Mouse (Mus musculus) lung, embryonic 16.5 days (tissue): ENCODE data around the gene Wsb1. TPM values are rescaled to one million over a fixed set of nuclear protein-coding genes. Genes with fewer than 3 reads are reported as not detected.

Source experiments
- ATAC-seq: fragments of 200-750 bp; cut with Nextera tagmentation; 2 replicates; pipeline ENCODE4 v1.8.0; 2017; ENCODE audit warnings: low read depth, mild to moderate bottlenecking, moderate library complexity
- H3K27ac ChIP-seq: fragments of 300-500 bp; sonication (generic); 2 replicates; pipeline ENCODE4 v1.5.1; 2014; ENCODE audit warnings: mild to moderate bottlenecking, control low read depth, low read length
- H3K27me3 ChIP-seq: fragments of 300-500 bp; sonication (generic); 2 replicates; pipeline ENCODE4 v1.6.1; 2014; ENCODE audit warnings: low read depth, low read length, mixed read lengths; ENCODE audit not compliant: control insufficient read depth, insufficient read depth
- H3K36me3 ChIP-seq: fragments of 300-500 bp; sonication (generic); 2 replicates; pipeline ENCODE4 v1.6.1; 2014; ENCODE audit warnings: low read length; ENCODE audit not compliant: control insufficient read depth, insufficient read depth
- H3K4me1 ChIP-seq: fragments of 300-500 bp; sonication (generic); replicated peaks from 2 replicates; pipeline ENCODE4 v1.6.1; 2014; ENCODE audit warnings: low read length, mixed read lengths; ENCODE audit not compliant: control insufficient read depth, insufficient read depth
- H3K4me2 ChIP-seq: fragments of 300-500 bp; sonication (generic); 2 replicates; pipeline ENCODE4 v1.6.1; 2014; ENCODE audit warnings: low read depth, low read length, control low read depth
- H3K4me3 ChIP-seq: fragments of 300-500 bp; sonication (generic); 2 replicates; pipeline ENCODE4 v1.5.1; 2014; ENCODE audit warnings: mild to moderate bottlenecking, low read length, control low read depth
- H3K9ac ChIP-seq: fragments of 300-500 bp; sonication (generic); 2 replicates; pipeline ENCODE4 v1.6.1; 2014; ENCODE audit warnings: low read length, control low read depth
- H3K9me3 ChIP-seq: fragments of 300-500 bp; sonication (generic); 2 replicates; pipeline ENCODE4 v1.6.1; 2016; ENCODE audit warnings: low read length; ENCODE audit not compliant: control insufficient read depth
- WGBS: fragments of 180-500 bp; shearing (Covaris S2); extraction: QIAGEN DNeasy Blood & Tissue Kit; methylation state at CpG from one replicate; pipeline ENCODE4 v1.1.7; 2014; 5-methylcytosine and 5-hydroxymethylcytosine counted together
- polyA plus RNA-seq: library from polyadenylated mRNA; unstranded; fragments of >200 nt; fragmentation: Nextera tagmentation; extraction: Ambion mirVana; gene quantifications from 2 replicates; pipeline ENCODE4 v1.2.1, GENCODE M21; 2015

The Wsb1 gene
- polyA plus RNA-seq, 1 experiment from 2014 or later, result 222 TPM

DNA sequence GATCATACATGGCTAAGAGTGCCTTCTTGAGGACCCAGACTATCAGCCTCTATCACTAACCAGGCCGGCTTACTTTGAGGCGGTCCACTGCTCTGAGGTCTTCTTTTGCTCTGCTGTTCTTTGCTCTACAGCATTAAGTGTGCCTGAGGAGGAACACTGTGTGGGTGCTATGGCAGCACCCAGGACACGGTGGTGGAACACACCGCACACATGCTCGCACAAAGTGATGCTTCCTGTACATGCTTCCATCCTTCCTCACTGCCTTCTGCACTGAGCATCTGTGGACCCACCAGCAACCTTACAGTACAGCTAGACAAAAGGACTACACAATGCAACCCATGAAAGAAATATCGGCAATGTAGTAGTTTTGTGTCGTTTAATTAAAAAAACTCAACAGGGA is 15.4 kb downstream of the Wsb1 start:
- no peak for ATAC-seq
- peaks cover 3% of the 10 kb centered on the region; the same call in 1 of the 2 replicates for H3K9me3 ChIP-seq
- no peaks in the 10 kb centered on the region for H3K27me3 ChIP-seq
- peak overlapping the region; percentile 50; the same call in 1 of the 2 replicates for H3K27ac ChIP-seq
- H3K4me2 ChIP-seq, result no peak overlapping the region
- no peak overlapping the region for H3K4me3 ChIP-seq
- H3K9ac ChIP-seq, result no peak overlapping the region
- WGBS, result 92% methylated on average over 7 of the region's 7 CpGs
- peaks cover 39% of the 10 kb centered on the region for H3K36me3 ChIP-seq
- peaks cover 4% of the 10 kb centered on the region; the same call in 1 of the 2 replicates for H3K4me1 ChIP-seq

DNA sequence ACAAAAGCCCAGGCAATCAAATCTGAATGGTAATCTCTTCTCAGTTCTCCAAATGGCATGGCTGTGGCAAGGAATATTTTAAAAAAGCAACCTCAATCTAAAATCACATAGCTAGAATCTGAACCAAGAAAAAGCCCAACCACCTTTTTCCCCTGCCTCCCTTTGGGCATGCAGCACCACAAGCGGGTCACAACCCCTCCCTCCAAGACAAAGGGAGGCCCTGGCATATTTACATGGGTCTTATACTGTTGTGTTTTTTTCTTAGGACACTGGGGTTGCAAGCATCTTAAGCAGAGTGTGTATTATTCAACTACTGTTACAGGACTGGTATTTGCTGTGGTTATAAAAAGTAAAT is 16.1 kb downstream of the Wsb1 start:
- peaks cover 4% of the 10 kb centered on the region; the same call in 1 of the 2 replicates for H3K4me1 ChIP-seq
- H3K27me3 ChIP-seq, result no peaks in the 10 kb centered on the region
- peaks cover 3% of the 10 kb centered on the region; the same call in 1 of the 2 replicates for H3K9me3 ChIP-seq
- H3K9ac ChIP-seq, result no peak overlapping the region
- H3K4me2 ChIP-seq, result no peak overlapping the region
- H3K4me3 ChIP-seq, result no peak overlapping the region
- H3K27ac ChIP-seq, result peak overlapping the region; percentile 84
- WGBS, result 12% methylated on average over 1 of the region's 1 CpGs
- ATAC-seq, result peak; percentile 65; the same call in 1 of the 2 replicates
- peaks cover 39% of the 10 kb centered on the region for H3K36me3 ChIP-seq

DNA sequence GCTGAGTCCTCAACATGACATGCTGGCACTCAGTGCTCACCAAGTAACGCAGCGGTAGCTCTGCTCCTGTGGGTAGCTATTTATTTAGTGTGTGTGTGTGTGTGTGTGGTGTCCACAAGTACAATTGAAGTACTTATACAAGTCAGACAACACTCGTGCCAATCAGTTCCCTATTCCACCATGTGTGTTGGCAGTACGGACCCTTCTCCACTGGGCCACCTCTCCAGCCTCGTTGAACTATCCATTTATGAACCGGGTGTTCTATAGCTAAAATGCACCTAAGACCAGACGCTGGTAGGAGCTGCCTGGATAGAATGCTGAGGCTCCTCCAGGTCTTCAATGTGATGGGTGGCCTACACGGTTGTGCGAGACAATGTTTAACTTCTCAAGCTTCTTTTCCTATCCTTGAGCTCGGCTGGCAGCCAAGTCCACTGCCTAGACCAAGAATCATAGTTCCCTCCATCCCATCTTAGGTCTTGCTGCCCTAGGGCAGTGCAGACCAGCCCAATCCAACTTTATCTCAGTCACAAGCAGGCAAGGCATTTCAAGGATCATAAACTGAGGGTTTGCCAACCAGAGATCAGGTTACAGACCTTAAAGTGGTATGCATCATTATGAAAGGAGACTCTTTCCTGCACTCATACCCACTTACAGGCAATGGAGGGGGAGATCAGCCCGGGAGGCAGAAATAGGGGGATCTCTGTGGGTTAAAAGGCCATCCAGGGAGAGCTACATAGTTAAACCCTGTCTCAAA is 16.6 kb downstream of the Wsb1 start:
- Histone ChIP-seq H3K4me3 (no peak overlapping the region), H3K27me3 (no peaks in the 10 kb centered on the region), H3K27ac (peak overlapping the region; percentile 84), H3K36me3 (peaks cover 37% of the 10 kb centered on the region), H3K4me2 (no peak overlapping the region), H3K9ac (no peak overlapping the region), H3K4me1 (peaks cover 4% of the 10 kb centered on the region; the same call in 1 of the 2 replicates), H3K9me3 (peaks cover 3% of the 10 kb centered on the region; the same call in 1 of the 2 replicates)
- peak; percentile 95 for ATAC-seq
- 59% methylated on average over 11 of the region's 11 CpGs for WGBS

DNA sequence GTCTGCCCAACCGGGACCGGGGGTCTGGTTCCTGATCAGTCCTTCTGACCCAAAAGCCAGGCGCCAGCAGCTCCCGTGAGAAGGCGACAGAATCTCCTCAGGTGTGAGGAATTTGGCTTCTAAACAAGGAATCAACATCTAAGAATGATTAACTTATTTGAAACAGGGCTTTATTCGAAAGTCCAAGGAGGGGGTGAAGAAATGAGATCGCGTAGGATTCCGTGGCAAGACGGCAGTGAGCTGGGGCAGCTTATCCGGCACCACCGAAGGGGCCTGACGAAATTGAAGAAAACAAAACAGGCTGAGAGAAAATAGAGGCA is 24.3 kb downstream of the Wsb1 start:
- WGBS, result 83% methylated on average over 13 of the region's 13 CpGs
- Histone ChIP-seq H3K9me3 (no peaks in the 10 kb centered on the region), H3K27me3 (no peaks in the 10 kb centered on the region), H3K27ac (no peak overlapping the region), H3K4me2 (no peak overlapping the region), H3K9ac (no peak overlapping the region), H3K4me3 (no peak overlapping the region), H3K4me1 (peaks cover 6% of the 10 kb centered on the region), H3K36me3 (no peaks in the 10 kb centered on the region)
- no peak for ATAC-seq

DNA sequence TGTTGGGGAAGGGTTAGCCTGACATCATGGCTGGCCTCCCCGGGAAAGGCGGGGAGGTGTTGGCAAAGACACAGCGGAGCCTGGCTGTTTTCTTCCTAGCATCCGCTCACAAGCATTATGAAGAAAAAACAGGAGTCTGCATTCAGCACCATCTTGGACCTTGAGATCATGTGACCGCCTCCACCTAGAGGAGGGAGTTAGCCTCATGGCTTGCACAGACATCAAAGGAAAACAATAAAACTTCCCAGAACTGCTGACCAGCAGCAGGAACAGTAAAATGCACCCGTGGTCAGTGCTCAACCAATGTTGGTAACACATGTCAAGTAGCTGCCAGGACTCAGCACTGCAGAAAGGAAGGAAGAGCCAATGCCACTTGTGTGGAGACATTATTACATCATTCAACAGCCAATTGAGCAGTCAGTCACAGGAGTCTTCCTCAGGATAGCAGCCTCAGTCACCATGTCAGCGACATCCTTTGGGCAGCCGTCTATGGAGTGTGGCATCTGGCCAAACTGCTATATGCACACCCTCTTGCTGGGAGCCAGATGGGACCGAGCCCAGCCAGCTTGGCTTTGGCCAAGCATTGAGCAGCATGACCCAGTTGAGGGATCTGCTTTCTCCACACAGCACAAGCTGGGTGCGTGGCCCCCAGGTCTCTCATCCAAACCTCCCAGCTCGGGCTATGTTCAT is 24.8 kb downstream of the Wsb1 start:
- peak; percentile 82; the same call in 1 of the 2 replicates for ATAC-seq
- Histone ChIP-seq H3K9me3 (no peaks in the 10 kb centered on the region), H3K27me3 (no peaks in the 10 kb centered on the region), H3K4me1 (peaks cover 10% of the 10 kb centered on the region), H3K4me2 (no peak overlapping the region), H3K36me3 (no peaks in the 10 kb centered on the region), H3K4me3 (no peak overlapping the region), H3K27ac (no peak overlapping the region), H3K9ac (no peak overlapping the region)
- WGBS, result 66% methylated on average over 11 of the region's 11 CpGs

DNA sequence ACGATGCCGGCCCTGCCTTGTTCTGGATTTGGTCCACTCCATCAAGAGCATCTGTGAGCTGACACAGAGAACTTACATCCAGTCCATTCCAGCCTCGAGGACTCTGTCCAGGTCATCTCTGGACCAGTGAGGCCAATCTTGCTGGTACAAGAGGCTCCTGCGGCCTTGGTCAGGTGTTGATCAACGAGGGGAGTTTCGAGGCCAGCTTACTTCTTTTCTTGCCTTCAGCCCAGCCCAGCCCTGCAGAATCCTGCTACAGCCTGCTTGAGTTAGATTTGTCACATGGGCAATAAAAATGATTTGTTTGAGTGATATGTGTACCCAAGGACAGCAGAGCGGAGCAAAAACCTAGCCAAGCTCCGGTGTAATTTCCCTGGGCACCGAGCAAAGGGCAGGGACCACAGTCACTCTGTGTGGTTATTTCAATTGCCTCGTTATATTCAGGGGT is 25.4 kb downstream of the Wsb1 start:
- H3K4me3 ChIP-seq, result no peak overlapping the region
- H3K9ac ChIP-seq, result no peak overlapping the region
- H3K27ac ChIP-seq, result no peak overlapping the region
- no peaks in the 10 kb centered on the region for H3K9me3 ChIP-seq
- 76% methylated on average over 10 of the region's 10 CpGs for WGBS
- no peaks in the 10 kb centered on the region for H3K27me3 ChIP-seq
- H3K36me3 ChIP-seq, result no peaks in the 10 kb centered on the region
- peaks cover 13% of the 10 kb centered on the region for H3K4me1 ChIP-seq
- no peak overlapping the region for H3K4me2 ChIP-seq
- ATAC-seq, result no peak

DNA sequence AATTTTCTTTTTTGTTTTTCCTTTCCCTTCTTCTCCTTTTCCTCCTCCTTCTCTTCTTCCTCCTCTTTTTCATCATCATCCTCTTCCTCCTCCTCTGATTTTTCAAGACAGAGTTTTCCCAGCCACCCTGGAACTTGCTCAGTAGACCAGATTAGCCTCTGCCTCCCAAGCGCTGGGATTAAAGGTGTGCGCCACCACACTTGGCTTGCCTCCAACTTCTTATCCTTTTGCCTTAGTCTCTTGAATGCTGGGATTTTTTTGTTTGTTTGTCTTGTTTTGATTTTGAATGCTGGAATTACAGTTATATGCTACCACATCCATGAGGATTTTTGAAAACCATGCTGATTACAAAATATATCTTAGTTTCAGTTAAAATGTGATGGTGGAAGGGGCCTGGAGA is 26.4 kb downstream of the Wsb1 start:
- no peaks in the 10 kb centered on the region for H3K36me3 ChIP-seq
- H3K4me3 ChIP-seq, result no peak overlapping the region
- WGBS, result 77% methylated on average over 2 of the region's 2 CpGs
- ATAC-seq, result no peak
- H3K4me2 ChIP-seq, result no peak overlapping the region
- no peaks in the 10 kb centered on the region for H3K9me3 ChIP-seq
- peaks cover 13% of the 10 kb centered on the region for H3K4me1 ChIP-seq
- H3K27me3 ChIP-seq, result no peaks in the 10 kb centered on the region
- no peak overlapping the region for H3K9ac ChIP-seq
- H3K27ac ChIP-seq, result no peak overlapping the region

DNA sequence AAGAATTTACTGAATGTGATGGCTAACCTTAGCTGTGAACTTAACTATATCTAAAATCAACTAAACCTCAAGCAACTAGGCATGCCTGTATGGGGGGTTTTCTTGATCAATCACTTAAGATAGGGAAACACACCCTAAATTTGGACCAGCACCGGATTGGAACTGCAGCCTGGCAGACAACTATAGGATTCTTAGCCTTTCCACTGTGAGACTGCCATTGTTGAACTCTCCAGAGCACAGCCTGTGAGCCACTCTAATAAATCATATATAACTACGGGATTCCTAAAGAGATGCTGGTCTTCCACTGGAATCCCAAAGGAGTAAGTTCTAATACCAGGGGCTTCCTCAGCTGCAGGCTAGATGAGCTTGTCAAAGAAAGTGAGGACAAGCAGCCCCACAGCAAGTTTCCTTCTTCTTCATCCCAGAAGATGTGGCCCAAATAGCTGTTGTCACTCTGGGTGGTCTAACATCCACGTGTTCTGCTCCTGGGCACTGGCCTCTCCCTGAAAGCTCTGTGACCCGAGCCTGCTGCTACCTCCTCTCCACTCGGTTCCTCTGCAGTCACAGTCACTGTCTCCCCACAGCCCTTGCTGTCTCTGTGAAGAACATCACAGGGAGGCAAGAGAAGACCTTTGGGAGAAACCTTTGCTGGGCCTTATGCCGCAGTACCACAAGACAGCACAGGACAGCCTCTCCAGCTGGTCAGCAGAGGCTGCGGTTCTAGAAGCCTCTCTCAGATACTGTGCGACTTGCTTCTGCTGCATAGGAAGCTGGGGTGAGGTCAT is 28.9 kb downstream of the Wsb1 start:
- H3K4me2 ChIP-seq, result no peak overlapping the region
- WGBS, result 65% methylated on average over 8 of the region's 8 CpGs
- H3K9me3 ChIP-seq, result no peaks in the 10 kb centered on the region
- H3K36me3 ChIP-seq, result no peaks in the 10 kb centered on the region
- H3K4me3 ChIP-seq, result no peak overlapping the region
- H3K4me1 ChIP-seq, result peaks cover 13% of the 10 kb centered on the region
- no peaks in the 10 kb centered on the region for H3K27me3 ChIP-seq
- no peak for ATAC-seq
- H3K9ac ChIP-seq, result no peak overlapping the region
- H3K27ac ChIP-seq, result no peak overlapping the region
